Mouse (Mus musculus) heart, postnatal 0 days (tissue): Measurements from ENCODE around the gene Ehd1.

Experiments used
- CTCF ChIP-seq: IDR thresholded peaks from 2 replicates; pipeline ENCODE4 v1.5.1; 2016; ENCODE audit warnings: antibody characterized with exemption, control low read depth, low read depth
- EP300 ChIP-seq: IDR thresholded peaks from 2 replicates; pipeline ENCODE4 v1.6.1; 2016; ENCODE audit warnings: antibody characterized with exemption, low read depth

GRCm38 (mm10) chr19:6331178-6331577, 54.7 kb downstream of the Ehd1 start:
- TF ChIP-seq CTCF (no peak), EP300 (no peak)
